Mouse (Mus musculus) ovary, adult 18-20 months (tissue): ENCODE measurements around the gene Yars.

Source experiments
- DNase-seq: peaks from one replicate; pipeline ENCODE4 v3.0.0; 2022; ENCODE audit warnings: low spot score, mixed read lengths

The Yars gene

DNA sequence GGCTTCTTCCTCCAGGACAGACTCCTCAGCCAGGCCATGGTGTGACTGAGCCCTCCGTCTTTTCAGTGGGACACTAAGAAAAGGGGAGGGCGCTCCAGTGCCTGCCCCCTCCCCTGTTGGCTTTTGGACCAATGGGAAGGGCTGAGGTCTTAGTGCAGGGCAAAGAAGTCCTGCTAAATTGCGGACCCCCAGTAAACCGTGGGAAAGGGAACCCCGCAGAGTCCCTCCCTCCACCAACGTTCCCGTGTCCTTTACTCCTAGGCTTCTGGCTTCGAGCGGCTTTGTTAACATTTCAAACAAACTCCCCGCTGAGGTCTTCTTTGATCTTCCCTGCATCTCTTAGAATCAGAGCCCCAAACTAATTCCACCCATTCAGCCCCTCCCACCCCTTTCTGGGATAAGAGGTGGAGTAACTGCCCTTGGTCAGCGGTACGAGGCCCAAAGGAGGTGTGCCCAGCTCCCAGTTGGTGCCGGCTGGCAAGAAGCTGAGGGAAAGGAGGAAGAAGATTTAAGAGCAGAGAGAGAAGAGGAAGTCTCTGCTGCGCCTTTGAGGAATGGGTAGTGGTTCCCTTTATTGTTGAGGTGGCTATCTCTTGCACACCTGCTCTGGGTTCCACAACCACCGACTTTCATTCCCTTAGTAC is 62.0 kb downstream of the Yars start:
- DNase-seq, result no peak

DNA sequence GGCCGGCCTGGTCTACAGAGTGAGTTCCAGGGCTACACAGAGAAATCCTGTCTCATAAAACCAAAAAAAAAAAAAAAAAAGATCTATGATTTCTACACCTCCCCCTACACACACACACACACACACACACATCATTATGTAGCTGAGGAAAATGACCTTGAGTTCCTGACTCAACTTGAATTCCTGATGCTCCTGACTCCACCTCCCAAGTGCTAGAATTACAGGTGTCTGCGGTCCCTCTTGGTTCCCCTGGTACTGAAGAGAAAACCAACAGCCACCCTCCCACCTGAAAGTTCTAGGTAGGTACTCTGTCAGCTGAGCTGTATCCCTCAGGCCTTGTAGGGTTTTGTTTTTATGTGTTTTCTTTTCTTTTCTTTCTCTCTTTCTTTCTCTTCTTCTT is 62.9 kb downstream of the Yars start:
- DNase-seq, result no peak

DNA sequence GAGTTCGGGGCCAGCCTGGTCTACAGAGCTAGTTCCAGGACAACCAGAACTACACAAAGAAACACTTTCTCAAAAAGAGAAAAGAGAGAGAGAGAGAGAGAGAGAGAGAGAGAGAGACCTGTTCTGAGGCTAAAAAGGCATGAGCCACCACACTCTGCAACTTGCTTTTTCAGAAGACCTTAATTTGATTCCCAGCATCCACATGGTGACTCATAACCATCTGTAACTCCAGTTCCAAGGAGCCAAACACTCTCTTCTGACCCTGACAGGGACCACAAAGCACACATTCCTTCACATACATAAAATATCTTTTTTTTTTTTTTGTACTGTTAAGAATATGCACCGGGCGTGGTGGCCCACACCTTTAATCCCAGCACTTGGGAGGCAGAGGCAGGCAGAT is 65.0 kb downstream of the Yars start:
- no peak for DNase-seq

DNA sequence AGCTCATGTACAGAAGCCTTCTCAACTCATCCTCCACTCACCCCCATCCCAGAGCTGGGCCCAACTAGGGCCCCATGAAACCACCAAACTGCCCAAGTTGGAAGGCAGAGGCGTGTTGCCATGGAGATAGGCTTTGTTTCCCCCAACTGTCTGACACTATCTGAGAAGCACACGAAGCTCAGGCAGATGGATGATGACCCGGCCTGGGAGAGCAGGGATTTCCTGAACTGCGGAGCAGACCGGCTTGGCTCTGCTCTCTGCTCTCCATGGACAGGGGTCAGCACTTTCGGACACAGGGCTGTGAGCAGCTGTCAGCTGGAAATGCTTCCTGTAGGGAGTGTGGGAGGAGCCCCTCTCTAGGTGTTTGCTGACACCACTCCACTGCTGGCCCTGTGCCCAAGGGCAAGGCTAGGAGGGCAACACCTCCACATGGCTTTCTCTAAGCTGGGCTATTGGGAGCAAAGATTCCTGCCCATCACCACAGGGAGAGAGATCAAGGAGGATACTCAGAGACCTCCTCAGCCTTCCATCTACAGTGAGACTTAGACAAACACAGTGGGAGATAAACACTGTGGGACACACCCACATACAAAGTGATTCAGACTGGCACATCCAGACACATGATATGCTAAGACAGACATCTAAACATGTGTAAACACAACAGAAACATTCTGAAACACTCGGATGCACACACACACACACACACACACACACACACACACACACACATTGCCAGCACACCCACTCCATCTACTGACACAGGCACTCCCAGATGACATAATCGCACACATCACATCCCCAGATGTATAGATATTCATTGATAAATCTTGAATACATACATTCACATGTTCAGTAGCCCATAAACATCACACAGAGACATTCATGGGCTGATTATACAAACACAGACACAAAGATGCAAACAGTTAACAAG is 67.2 kb downstream of the Yars start:
- peak; percentile 54 for DNase-seq

DNA sequence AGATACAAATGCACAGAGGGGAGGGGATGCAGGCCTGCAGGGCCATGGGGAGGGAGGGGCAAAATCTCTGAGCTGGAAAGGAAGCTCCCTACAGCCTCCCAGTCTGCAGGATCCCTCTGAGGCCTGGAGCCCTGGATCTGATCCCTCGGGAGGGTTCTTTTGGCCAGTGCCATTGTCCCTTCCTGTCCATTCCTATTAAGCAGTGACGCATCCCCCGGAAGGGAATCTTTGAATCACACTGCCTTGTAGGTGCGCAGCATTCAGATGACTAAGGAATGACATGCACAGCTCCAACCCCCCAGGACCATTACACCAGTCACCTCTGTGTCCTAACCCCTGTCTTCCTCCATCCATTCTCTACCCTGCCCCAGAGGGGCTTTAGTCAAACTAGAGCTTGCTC is 69.5 kb downstream of the Yars start:
- DNase-seq, result no peak

DNA sequence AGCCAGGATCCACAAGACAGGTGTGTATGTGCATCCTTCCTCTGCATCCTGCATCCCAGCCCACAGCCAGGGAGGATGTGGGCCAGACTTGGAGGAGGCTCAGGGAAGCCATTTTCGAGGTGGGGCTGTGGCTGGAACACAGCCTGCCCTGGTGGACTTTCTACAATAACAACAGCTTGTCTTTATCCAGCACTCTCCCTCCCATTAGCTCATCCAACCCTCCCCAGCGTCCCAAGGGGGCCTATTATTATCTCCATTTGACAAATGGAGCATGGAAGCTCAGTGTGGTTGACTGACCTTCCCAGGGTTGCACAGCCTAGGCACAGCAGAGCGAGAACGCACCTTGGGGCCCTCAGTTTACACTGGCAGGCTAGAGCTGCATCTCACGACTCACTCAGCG is 71.1 kb downstream of the Yars start:
- DNase-seq, result no peak

DNA sequence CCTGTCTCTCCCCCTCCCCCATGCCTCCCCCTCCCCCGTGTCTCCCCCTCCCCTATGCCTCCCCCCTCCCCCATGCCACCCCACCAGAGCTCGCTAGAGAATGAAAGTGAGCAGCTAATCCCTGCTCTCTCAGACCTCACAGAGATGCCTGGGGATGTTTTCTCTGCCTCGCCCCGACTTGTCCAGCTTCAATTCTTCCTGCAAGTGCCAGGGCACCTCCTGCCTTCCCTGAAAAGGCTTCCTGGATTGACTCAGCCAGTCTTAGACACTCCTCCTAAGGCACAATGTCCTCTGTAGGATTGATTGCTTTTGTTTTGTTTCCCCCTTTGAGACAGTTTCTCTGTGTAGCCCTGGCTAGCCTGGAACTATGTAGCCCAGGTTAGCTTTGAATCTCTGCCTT is 71.6 kb downstream of the Yars start, which contains the start of gene C77080:
C77080 (minus strand) TSS at position 209 of the 400 bp plus-strand sequence.
- DNase-seq, result no peak

DNA sequence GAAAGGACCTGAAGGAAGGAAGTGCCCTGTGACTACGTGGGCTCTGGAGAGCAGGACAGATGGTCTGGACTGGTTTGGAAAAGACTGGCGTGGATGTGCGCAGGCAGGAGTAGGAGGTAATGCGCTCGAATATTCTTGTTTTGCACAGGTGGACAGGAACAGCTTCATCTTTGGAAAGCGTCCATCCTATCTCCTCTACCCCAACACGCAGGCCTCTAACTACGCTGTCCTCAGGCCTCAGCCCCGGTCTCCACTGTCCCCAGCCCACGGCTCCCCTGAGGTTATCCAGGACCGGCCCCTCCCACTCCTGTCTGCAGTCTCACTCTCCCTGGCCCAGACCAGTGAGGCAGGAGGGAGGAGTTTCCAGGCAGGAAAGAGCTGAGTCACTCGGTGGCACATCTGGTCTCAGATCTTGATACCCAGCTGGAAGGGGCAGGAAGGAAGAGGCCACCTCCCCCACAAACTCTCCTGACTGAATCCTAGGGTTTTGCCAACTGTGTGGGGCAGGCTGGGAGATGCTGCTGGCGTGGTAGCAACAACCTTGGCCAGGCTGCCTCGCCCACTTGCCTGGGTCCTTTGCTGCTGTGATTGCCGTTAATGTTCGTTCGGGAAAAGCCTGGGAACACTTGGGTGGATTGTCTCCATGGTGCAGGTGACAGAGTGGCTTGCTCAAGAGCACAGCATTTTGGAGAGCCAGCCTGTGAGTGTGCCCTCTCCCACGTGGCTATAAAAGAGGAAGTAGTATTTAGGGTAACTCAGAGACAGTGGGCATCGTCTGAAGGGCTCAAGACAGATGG is 73.9 kb downstream of the Yars start:
- peak; percentile 72 for DNase-seq

DNA sequence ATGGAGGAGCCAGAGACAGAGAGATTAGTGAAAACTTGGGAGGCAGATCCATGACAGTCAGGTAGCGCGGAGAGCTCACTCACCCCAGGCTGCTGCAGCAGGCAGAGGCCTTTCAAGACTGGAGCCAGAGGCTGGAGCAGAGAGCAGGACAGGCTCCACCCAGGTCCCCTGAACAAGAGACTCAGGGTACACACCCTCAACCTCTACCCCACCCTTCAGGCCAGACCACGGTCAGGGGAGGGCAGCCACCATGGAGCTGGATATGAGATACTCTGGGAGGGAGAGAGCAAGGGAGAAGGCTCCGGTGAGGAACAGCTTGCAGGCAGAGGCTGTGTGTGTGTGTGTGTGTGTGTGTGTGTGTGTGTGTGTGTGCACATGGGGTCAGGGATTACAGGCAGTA is 76.6 kb downstream of the Yars start:
- DNase-seq, result no peak

DNA sequence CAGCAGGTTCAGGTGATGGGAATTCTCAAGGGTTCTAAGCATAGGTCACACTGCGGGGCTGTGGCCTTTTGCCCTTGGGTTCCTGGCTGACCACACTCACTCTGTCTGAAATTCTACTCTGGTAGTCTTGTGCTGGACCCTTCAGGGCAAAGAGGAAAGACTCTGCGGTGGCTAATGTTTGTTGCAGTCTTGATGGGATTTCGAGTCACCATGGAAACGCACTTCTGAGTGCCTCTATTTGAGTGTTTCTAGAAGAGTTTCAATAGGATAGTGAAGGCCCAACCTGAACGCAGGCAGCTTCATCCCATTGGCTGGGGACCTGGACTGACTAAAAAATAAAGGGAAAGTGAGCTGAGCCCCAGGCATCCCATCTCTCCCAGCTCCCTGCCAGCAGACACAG is 77.3 kb downstream of the Yars start:
- no peak for DNase-seq

DNA sequence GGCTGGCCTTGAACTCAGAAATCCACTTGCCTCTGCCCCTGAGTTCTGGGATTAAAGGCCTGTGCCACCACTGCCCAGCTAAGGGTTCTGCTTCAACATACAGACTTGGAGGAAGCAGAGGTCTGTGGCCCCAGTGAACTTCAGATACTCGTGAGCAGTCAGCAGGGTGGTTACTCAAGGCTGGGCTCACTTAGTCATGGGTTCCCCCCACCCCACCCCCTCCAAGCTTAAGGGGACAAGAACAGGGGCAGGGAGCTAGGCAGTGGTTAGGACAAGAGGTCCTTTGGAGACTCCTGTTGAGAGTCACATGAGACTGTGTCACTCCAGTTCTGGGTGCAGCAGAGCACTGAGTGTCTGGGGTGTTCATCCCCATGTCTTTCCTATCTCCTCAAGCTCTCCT is 79.1 kb downstream of the Yars start:
- DNase-seq, result no peak
